Mouse (Mus musculus) heart, adult 2 months (tissue): Measurements from ENCODE around the gene Tmem237.

Source experiments
- CTCF ChIP-seq: fragments of 200-600 bp; IDR thresholded peaks from 2 replicates; pipeline ENCODE4 v1.8.1; 2022; ENCODE audit warnings: antibody characterized with exemption, mild to moderate bottlenecking, moderate library complexity
- EP300 ChIP-seq: fragments of 200-500 bp; IDR thresholded peaks from 2 replicates; pipeline ENCODE4 v1.6.1; 2011; ENCODE audit warnings: low read depth, low read length, control low read depth; ENCODE audit not compliant: insufficient read depth
- POLR2A ChIP-seq: fragments of 200-500 bp; IDR thresholded peaks from 2 replicates; pipeline ENCODE4 v1.6.1; 2011; ENCODE audit warnings: mild to moderate bottlenecking, low read depth, low read length, control low read depth; ENCODE audit not compliant: insufficient read depth

DNA sequence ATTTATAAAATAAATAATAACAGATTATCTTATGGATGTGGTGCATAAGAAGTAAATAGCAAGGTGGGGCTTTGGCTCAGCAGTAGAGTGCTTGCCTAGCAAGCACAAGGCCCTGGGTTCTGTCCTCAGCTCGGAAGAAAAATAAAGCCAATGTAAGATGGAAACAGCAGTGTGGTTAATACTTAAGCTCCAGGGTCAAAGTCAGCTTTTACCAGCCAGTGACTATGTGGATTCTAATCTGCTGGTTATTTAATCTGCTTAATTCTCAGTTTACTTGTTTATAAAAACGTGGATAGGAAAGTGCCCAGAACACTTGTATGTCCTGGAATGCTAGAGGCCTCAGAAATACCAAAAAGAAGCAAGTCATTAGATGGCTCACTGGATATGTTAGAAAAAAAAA is 63.3 kb downstream of the Tmem237 start:
- no peak for TF ChIP-seq EP300
- no peak for TF ChIP-seq CTCF
- no peak for TF ChIP-seq POLR2A
